Mouse (Mus musculus): ENCODE measurements around the gene Rps25. TPM values are rescaled to one million over a fixed set of nuclear protein-coding genes. Genes with fewer than 3 reads are reported as not detected.
A peak's percentile ranks its signal among the peaks of the same experiment; 100 is the strongest.
"Not testable (repeated sequence)": the region's sequence is repeated elsewhere in the genome, so short reads cannot be mapped to it uniquely, and the experiment has no call there.

The Rps25 gene
- total RNA-seq, 2 experiments from 2014 or later = 584 to 735 TPM

- intact Hi-C loops (cut with DNase I); DNase-seq: not testable (repeated sequence)
Measured at GRCm38 (mm10) chr9:44444402-44445025, 37.6 kb downstream of the Rps25 start.

GRCm38 (mm10) chr9:44450387-44450786 lies 43.4 kb downstream of the Rps25 start:
- no peak for DNase-seq
- intact Hi-C loops (cut with DNase I) = no loop called here

GRCm38 (mm10) chr9:44454132-44454890 lies 47.4 kb downstream of the Rps25 start:
- intact Hi-C loops (cut with DNase I) = loop anchor here (1.0 to 2.0 kb wide), 3 partner anchors 20 to 199 kb away; no protein-coding TSS in a partner anchor
- peak; percentile 78 to 84 for DNase-seq

- intact Hi-C loops (cut with DNase I) = loop anchor here (1.0 to 2.0 kb wide), 3 partner anchors 20 to 198 kb away; no protein-coding TSS in a partner anchor
- no peak for DNase-seq
Measured at GRCm38 (mm10) chr9:44454891-44455220, 47.9 kb downstream of the Rps25 start, which contains the start of gene Upk2. Upk2 (minus strand) TSS chr9:44454976.

GRCm38 (mm10) chr9:44457035-44457742 lies 50.2 kb downstream of the Rps25 start:
- no peak for DNase-seq
- intact Hi-C loops (cut with DNase I) = no loop called here

Small RNA genes lying within 50 kb of the gene (microRNA-seq; reads per million reads assigned to microRNA genes)
- gene Mir7085 = 1.4 to 1.5 reads per million in 2 experiments

Other genes starting within 250 kb of the Rps25 start
- 10 to 100 TPM in 1 of 2 experiments, 1 to 10 TPM in 1; 7.8 to 10.4 TPM for gene Cbl, start 173.1 kb upstream of the Rps25 start, total RNA-seq (2021)
- not detected for gene Ccdc153, start 166.5 kb upstream of the Rps25 start, total RNA-seq (2021)
- gene Pdzd3, start 155.7 kb upstream of the Rps25 start, total RNA-seq (2021) = 1 to 10 TPM in 1 of 2 experiments, under 1 TPM in 1; 0.44 to 1.4 TPM
- gene Nlrx1, start 138.5 kb upstream of the Rps25 start, total RNA-seq (2021) = 10 to 100 TPM; 22.4 to 22.6 TPM
- under 1 TPM; 0.48 to 0.74 TPM for gene Abcg4, start 118.5 kb upstream of the Rps25 start, total RNA-seq (2021)
- 1 to 10 TPM; 4.9 to 6.0 TPM for gene Hinfp, start 101.5 kb upstream of the Rps25 start, total RNA-seq (2021)
- gene C2cd2l, start 86.9 kb upstream of the Rps25 start, total RNA-seq (2021) = 10 to 100 TPM; 12.8 to 14.2 TPM
- gene Dpagt1, start 81.1 kb upstream of the Rps25 start, total RNA-seq (2021) = 10 to 100 TPM; 11.9 to 12.7 TPM
- 10 to 100 TPM in 1 of 2 experiments, 1 to 10 TPM in 1; 10.0 to 12.9 TPM for gene H2afx, start 72.4 kb upstream of the Rps25 start, total RNA-seq (2021)
- 10 to 100 TPM; 19.7 to 21.2 TPM for gene Hmbs, start 62.9 kb upstream of the Rps25 start, total RNA-seq (2021)
- gene Vps11, start 45.5 kb upstream of the Rps25 start, total RNA-seq (2021) = 10 to 100 TPM; 15.4 to 16.2 TPM
- 10 to 100 TPM; 25.0 to 26.0 TPM for gene Hyou1, start 27.6 kb upstream of the Rps25 start, total RNA-seq (2021)
- gene Slc37a4, start 10.3 kb upstream of the Rps25 start, total RNA-seq (2021) = 100 to 1,000 TPM; 149 to 161 TPM
- gene Trappc4, start 461 bp downstream of the Rps25 start, total RNA-seq (2021) = 10 to 100 TPM; 13.2 to 16.1 TPM
- gene Ccdc84, start 11.4 kb downstream of the Rps25 start, total RNA-seq (2021) = 1 to 10 TPM; 5.0 to 5.3 TPM
- gene Foxr1, start 34.0 kb downstream of the Rps25 start, total RNA-seq (2021) = not detected
- not detected for gene Upk2, start 47.8 kb downstream of the Rps25 start, total RNA-seq (2021)
- gene Bcl9l, start 75.7 kb downstream of the Rps25 start, total RNA-seq (2021) = 10 to 100 TPM; 25.7 to 42.5 TPM
- gene Cxcr5, start 154.7 kb downstream of the Rps25 start, total RNA-seq (2021) = not detected
- gene Ddx6, start 197.8 kb downstream of the Rps25 start, total RNA-seq (2021) = 10 to 100 TPM; 57.4 to 60.7 TPM